Mouse (Mus musculus) layer of hippocampus, adult 9-11 months (tissue): ENCODE data around the gene Fam118a.
A peak's percentile ranks its signal among the peaks of the same experiment; 100 is the strongest.
"Not testable (repeated sequence)": the region's sequence is repeated elsewhere in the genome, so short reads cannot be mapped to it uniquely, and the experiment has no call there.

Source experiments
- DNase-seq: peaks from one replicate; pipeline ENCODE4 v3.0.0; 2022

Gene Fam118a

DNA sequence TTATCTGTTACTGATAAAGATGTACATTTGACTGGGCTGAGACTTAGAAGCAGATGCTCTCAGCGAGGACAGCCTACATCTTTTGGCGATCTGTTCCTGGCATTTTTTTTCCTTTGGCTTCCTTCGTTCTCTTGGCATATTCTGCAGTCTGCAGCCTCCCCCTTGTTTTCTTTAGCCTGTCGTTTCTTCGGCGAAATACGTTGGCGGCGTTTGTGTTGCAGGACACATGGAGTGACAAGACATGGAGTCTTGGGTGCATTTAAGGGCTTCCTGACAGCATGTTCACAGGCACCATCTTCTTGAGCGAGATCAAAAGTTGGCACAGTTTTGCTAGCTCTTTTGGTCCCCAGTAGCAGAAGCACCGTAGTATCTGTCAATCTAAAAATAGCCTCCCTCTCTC lies 13.0 kb upstream of the Fam118a start:
- peak; percentile 78 for DNase-seq

DNA sequence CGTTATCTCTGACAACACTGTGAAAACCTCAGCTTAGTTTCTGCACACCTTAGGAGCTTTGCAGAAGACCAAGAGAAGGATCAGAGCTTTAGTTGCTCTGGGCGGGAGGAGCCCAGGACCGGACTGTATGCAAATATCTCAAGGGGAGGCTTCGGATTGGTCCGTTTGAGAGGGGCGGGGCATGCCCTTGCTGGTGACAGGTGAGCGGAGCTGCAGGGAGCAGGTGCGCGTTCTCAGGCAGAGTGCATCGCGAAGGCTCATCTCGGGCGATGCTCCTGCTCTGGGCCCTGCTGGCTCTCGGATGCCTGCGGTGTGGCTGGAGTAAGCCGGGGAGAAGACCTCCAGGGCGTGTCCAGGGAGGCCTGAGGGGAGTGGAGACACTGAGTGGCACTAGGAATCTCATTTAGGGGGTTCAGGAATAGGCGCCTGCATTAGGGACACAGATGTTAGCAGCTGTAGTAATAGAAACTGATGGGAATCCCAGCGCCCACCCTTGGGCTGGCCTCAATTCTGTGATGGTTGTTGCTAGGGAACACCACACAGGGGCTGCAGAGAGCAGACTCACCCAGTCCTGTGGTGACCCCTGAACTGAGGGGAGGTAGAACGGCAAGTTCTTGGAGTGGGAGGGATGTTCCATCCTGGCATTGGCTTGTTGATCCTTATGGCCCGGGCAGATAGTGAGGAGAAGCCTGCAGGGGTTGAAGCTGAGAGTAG lies 11.6 kb upstream of the Fam118a start, which contains the start of gene Upk3a:
Upk3a (plus strand) TSS at position 191 of the 714 bp plus-strand sequence.
- no peak for DNase-seq

- no peak for DNase-seq
Measured at GRCm38 (mm10) chr15:85022211-85022610, 6.5 kb upstream of the Fam118a start.

DNA sequence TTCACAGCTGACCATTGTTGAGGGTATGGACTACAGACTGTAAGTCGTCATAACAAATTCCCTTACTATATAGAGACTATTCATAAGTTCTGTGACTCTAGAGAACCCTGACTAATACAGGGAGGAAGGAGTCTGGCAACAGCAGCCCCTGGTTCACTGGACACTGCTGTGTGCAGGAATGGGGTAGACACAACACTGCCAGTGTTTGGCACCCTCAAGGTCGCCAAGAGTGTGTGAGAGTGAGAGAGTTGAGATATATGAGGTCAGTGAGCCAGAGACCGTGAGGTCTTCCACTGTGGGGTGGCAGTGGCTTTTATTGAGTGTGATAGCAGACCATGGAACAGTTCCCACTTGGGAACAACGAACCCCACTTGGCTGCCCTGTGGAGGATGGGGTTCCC lies 2.6 kb upstream of the Fam118a start:
- DNase-seq: no peak

DNA sequence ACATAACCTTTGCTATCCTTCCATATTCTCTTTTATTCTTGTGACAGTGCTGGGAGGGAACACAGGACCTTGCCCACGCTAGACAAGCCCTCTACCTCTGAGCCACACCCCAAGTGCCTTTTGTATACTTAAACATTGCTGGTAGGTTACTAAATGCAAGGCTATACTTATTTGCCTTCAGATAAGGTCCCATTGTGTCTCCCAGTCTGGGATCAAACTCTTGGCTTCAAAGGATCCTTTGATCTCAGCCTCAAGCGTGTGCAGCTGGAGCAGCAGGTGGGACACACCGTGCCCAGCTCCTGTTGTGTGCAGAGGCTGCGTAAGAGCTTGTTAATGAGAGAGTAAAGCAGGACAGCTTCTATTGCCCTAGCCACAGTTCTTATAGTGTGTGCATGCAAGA lies 1.0 kb upstream of the Fam118a start:
- no peak for DNase-seq

- not testable (repeated sequence) for DNase-seq
Measured at GRCm38 (mm10) chr15:85030643-85031042, 1.9 kb downstream of the Fam118a start.

DNA sequence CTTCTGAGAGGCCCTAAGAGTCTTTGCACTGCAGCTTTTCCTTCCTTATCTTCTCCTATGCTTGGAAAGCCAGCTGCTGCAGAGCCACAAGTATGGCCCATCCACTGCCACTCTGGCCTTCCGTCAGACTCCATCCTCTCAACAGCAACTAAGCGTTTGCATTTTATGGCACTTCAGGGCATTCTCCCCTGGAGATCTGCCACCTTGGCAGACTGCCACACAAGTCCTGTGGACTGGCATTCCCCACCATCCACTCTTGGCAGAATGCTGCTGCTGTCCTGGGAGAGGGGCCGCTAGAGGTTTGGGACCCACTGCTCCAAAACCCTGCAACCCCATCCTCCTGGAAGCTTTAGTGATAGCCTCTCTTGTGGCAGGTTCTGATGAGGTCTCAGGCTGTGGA lies 3.1 kb downstream of the Fam118a start:
- DNase-seq: no peak

GRCm38 (mm10) chr15:85033916-85034315 lies 5.2 kb downstream of the Fam118a start:
- not testable (repeated sequence) for DNase-seq

GRCm38 (mm10) chr15:85036566-85037342 lies 8.0 kb downstream of the Fam118a start:
- DNase-seq: peak; percentile 97

- no peak for DNase-seq
Measured at GRCm38 (mm10) chr15:85037343-85037690, 8.6 kb downstream of the Fam118a start.

DNA sequence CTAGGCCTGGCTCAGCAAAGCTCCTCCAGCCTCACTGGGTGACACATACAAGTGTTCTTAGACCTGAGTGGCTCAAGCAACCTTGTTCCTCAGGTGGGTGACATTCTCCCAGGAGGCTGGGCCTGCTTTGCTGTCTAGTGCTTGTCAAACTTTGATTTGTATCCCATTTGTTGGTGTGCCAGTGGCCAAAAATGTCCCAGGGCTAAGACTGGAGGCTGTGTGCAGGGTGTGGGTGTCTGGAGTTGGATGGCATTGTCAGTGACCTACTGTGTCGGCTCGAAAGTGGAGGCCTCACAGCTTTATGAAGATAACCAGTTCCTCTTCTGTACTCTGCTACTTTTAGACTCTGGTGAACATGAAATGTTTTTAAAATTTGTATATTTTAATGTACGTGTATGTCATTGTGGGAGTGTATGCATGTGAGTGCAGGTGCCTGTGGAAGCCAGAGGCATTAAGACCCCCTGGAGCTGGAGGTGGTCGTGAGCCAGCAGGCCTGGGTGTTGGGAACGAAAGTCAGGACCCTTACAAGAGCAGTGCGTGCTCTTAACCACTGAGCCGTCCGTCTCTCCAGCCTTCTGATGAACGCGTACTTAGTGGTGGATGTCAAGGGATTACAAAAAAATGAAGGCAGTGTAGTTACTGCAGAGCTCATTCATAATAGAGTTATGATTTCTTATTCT lies 12.9 kb downstream of the Fam118a start:
- DNase-seq: no peak

- DNase-seq: peak; percentile 85
Measured at GRCm38 (mm10) chr15:85042361-85042954, 13.7 kb downstream of the Fam118a start.

DNA sequence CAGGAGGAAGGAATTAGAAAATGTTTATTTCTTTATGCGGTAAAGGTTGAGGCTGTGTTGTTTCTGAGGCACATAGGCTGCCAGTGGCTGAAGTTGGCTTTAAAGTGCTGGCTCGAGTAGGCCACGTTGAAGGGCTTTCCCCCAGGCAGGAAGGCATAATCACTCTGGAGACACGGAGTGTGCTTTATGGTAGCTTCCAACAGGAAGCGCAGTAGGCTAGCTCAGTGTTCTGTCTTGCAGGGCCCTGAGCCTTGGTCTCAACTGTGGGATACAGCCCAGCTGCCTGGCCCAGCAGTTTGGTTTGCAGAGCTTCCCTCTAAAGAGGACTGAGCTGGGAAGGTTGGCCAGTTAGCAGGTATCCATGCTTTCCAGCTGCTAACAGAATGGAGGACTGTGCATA lies 14.4 kb downstream of the Fam118a start:
- DNase-seq: no peak

- DNase-seq: no peak
Measured at GRCm38 (mm10) chr15:85043761-85044160, 15.0 kb downstream of the Fam118a start.

DNA sequence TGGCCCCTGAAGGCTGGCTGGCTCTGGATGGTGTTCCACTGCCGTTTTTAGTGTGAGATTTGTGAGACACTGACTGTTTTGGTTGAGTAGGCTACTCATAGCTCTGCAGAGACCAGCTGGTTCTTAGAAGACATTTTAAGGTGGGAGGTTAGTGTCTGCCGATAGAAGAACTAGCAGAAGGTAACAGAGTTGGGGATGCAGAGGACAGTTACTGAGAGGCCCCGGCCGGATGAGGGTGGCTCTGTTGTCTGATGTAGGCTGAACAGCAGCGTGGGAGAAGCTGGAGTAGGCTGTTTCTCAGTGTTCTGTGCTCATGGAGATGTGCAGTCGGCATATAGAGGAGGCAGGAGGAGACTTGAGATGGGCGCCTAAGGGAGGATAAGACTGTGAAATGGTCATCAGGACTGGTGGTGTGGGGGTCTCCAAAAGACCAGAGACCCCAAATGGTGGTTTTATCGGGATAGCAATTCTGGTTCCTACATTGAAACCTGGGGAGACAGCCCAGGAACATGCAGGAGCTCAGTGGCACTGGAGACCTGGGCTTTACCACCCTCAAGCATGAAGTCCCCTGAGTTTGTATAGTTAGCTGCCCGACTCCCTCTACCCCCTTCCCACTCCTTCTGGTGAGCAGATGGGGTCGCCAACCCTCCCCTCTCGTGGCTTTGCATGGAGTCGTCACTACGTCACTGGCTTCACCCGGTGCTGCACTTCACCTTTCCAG lies 17.6 kb downstream of the Fam118a start:
- no peak for DNase-seq

DNA sequence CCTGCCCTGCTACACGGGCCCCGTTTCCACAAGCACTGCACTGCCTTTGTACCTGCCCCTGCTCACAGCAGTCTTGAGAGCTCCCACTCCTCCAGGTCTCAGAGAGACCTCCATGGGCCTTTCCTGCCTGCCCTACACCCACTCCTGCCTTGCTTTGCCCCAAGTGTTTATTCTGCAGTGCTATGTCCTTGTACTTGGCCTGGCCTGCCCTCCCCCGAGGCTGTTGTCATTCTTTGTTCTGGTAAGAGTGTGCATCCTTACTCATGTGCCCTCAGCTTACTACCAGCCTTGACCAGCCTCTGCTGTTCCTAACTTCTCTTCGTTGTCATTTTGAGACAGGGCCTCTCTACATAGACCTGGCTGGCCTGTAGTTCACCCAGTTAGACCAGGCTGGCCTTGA lies 19.1 kb downstream of the Fam118a start:
- DNase-seq: no peak

DNA sequence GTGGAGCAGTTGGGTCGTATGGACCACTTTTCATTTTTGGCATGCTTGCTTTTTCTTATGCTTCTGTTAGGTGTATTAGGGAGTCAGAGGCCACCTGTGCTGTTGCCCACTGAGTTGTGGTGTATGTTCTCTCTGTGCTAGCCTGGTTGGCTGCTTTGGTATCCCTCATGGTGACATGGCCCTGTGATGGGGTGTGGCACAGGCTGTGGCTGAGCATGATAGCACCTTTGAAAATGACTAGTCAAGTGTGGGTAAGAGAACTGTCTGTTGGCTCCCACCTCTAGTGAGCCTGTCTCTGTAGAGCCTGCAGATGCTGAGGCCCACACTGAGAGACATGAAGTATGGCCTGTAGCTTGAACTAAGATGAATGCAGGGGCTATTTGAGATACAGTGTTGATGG lies 21.0 kb downstream of the Fam118a start:
- no peak for DNase-seq

GRCm38 (mm10) chr15:85054098-85054497 lies 25.4 kb downstream of the Fam118a start:
- no peak for DNase-seq

GRCm38 (mm10) chr15:85055186-85055585 lies 26.4 kb downstream of the Fam118a start:
- DNase-seq: no peak

- no peak for DNase-seq
Measured at GRCm38 (mm10) chr15:85063421-85063820, 34.7 kb downstream of the Fam118a start.

DNA sequence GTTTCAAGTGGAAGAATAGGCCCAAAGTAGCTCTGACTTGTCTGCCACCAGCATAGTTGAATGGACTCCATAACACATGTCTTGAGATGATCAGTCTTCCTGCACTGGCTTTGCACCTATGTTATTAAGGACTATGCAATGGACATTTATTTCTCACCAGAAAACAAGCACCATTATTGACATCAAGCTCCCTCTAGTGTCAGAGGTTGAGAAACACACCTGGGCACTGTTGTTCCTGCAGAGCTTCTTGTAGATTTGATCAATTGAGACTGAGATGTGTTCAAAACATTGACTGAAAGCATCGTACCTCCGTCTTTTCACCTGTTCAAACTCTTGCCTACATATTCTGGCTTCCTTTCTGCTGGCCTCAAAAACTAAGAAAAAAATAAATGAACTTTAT lies 41.8 kb downstream of the Fam118a start:
- no peak for DNase-seq

GRCm38 (mm10) chr15:85072651-85073050 lies 43.9 kb downstream of the Fam118a start:
- no peak for DNase-seq

GRCm38 (mm10) chr15:85085641-85086040 lies 56.9 kb downstream of the Fam118a start:
- peak; percentile 29 for DNase-seq
